Mouse (Mus musculus): ENCODE data around the gene Nt5c2.

DNA sequence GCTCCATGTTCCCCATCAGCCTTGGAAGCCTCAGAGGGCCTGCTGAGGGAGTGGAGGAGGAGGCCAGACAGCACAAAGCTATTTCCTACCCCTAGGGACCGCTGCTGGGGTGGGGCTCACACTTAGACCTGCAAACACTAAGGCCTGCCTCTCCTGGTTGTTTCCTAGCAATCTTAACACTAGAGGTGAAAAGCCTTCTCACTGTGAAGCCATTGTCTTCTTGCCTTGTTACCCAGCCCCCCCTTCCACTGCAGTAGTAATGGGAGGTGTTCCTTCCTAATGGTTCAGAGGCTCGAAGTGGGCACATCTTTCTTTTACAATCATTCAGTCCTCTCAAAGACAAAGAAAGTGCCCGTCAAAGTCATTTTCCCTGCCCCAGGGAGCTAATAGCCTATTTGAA lies 2.9 kb upstream of the Nt5c2 start:
- TF ChIP-seq CTCF (IDR thresholded peaks at IDR 0.05; ENCODE audit: insufficient read depth, low read length) (no peak), POLR2A (IDR thresholded peaks at IDR 0.05; ENCODE audit: borderline replicate concordance, extremely low read depth, low read depth, low read length) (no peak)

Measured in lung, adult 2 months (tissue).